8 mouse cellular contexts compared by ENCODE assay signal in the genomic region with DNA sequence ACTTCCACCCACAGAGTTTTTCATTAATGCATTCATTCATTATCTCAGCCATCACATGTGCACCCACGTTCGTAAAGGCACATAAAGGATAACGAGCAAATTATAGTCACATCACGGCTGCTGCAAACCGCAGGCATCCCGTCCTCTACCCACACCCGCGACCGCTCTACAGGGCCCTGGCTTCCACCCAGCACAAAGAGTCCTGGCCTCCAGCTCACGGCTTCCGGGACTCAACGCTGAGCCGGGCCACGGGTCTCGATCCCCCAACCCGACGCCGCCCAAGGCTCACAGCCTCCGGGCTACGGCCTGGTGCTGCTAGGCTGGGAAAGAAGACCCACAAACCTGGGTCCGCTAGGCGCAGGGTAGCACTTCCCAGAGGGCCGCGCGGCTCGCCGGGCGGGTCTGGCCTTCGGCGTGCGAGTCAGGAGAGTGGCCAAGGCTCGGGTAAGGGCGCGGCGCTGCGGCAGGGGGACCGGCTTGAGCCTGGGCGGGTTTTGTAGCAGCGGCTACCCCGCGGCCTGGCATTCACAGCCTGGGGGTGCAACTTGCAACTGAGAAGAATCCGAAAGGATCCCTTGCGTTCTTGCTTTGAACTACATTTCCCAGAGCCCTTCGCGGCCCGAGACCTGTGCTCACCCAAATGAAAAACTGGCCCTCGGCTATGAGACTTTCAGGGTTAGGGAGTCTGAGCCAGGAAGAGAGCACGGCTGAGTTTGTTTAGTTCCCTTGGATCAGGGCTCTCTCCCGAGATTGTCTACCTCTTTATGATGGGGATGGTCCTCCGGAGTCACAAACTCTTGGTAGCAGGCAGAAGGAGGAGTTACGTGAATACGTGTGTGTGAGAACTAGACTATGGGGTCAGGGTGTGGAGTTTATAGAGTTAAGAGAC. TPM values are rescaled to one million over a fixed set of nuclear protein-coding genes. Genes with fewer than 3 reads are reported as not detected.
DNase-seq lines count a peak whose midpoint lies in the region; ATAC-seq and TF ChIP-seq lines count a peak whose summit lies in the region.

A gene (minus strand): TSS at position 577 of the 889 bp plus-strand sequence.

- peak; percentile 90; the same call in 1 of the 2 replicates for ATAC-seq in cerebellum, adult (ENCODE audit: insufficient number of reproducible peaks, low FRiP score, low TSS enrichment)
- peak; percentile 95 for ATAC-seq in forebrain, embryonic 13.5 days
- peak; percentile 90 for ATAC-seq in liver, postnatal 0 days
- ATAC-seq in neural tube, embryonic 14.5 days (ENCODE audit: low read depth), result peak; percentile 89

- TF ChIP-seq CTCF in ES-Bruce4 (IDR thresholded peaks at IDR 0.05; ENCODE audit: low read depth, low read length), result no peak
- TF ChIP-seq CTCF in liver, postnatal 0 days (IDR thresholded peaks at IDR 0.05; ENCODE audit: low read depth), result peak; percentile 6; the same call in 1 of the 2 replicates

- H3K4me1 ChIP-seq in ES-Bruce4 (ENCODE audit: control insufficient read depth, insufficient read depth, low read length), result no peaks in the 10 kb centered on the region
- H3K4me1 ChIP-seq in forebrain, embryonic 13.5 days, result peaks cover 15% of the 10 kb centered on the region
- H3K4me1 ChIP-seq in liver, postnatal 0 days (ENCODE audit: insufficient read depth), result peaks cover 6% of the 10 kb centered on the region; the same call in 1 of the 2 replicates
- H3K4me1 ChIP-seq in neural tube, embryonic 14.5 days (ENCODE audit: control insufficient read depth, insufficient read depth, low read length), result no peaks in the 10 kb centered on the region

- H3K27me3 ChIP-seq in ES-Bruce4 (ENCODE audit: control insufficient read depth, insufficient read depth, low read length, poor library complexity, severe bottlenecking), result no peaks in the 10 kb centered on the region
- H3K27me3 ChIP-seq in forebrain, embryonic 13.5 days, result no peaks in the 10 kb centered on the region
- no peaks in the 10 kb centered on the region for H3K27me3 ChIP-seq in liver, postnatal 0 days (ENCODE audit: insufficient read depth, low read length)
- H3K27me3 ChIP-seq in neural tube, embryonic 14.5 days (ENCODE audit: control insufficient read depth, insufficient read depth, low read length), result no peaks in the 10 kb centered on the region

- WGBS in forebrain, embryonic 13.5 days, result under 1% methylated on average over 52 of the region's 52 CpGs
- WGBS in large intestine, adult 2 months, result under 1% methylated on average over 52 of the region's 52 CpGs
- under 1% methylated on average over 52 of the region's 52 CpGs for WGBS in liver, postnatal 0 days (ENCODE audit: insufficient replicate concordance)
- WGBS in neural tube, embryonic 14.5 days, result 1% methylated on average over 52 of the region's 52 CpGs

- H3K9me3 ChIP-seq in ES-Bruce4 (replicated peaks; ENCODE audit: control insufficient read depth, insufficient read depth, low read length, poor library complexity, severe bottlenecking), result no peaks in the 10 kb centered on the region
- no peaks in the 10 kb centered on the region for H3K9me3 ChIP-seq in forebrain, embryonic 13.5 days (replicated peaks)
- no peaks in the 10 kb centered on the region for H3K9me3 ChIP-seq in liver, postnatal 0 days (ENCODE audit: low read length)
- no peaks in the 10 kb centered on the region for H3K9me3 ChIP-seq in neural tube, embryonic 14.5 days (ENCODE audit: control insufficient read depth, low read length)

- intact Hi-C loops in heart, postnatal 10 days (cut with DNase I), result loop anchor here (1.0 to 5.0 kb wide), 4 partner anchors 21 to 49 kb away; a partner anchor contains a TSS

- TF ChIP-seq POLR2A in ES-Bruce4 (IDR thresholded peaks at IDR 0.05; ENCODE audit: insufficient read depth, low read length), result no peak

- H3K36me3 ChIP-seq in ES-Bruce4 (ENCODE audit: control insufficient read depth, insufficient read depth, low read length, poor library complexity, severe bottlenecking), result no peaks in the 10 kb centered on the region; the same call in 1 of the 2 replicates
- peaks cover 21% of the 10 kb centered on the region for H3K36me3 ChIP-seq in forebrain, embryonic 13.5 days (ENCODE audit: poor library complexity, severe bottlenecking)
- no peaks in the 10 kb centered on the region; the same call in 1 of the 2 replicates for H3K36me3 ChIP-seq in liver, postnatal 0 days (replicated peaks; ENCODE audit: insufficient read depth, low read length)
- no peaks in the 10 kb centered on the region; the same call in 1 of the 2 replicates for H3K36me3 ChIP-seq in neural tube, embryonic 14.5 days (ENCODE audit: control insufficient read depth, insufficient read depth, low read length)

- H3K27ac ChIP-seq in ES-Bruce4 (ENCODE audit: insufficient read depth, low read length), result peak within 1 kb of the TSS; percentile 54
- H3K27ac ChIP-seq in forebrain, embryonic 13.5 days, result peak within 1 kb of the TSS; percentile 95
- H3K27ac ChIP-seq in liver, postnatal 0 days (ENCODE audit: low read depth), result peak within 1 kb of the TSS; percentile 85
- peak within 1 kb of the TSS; percentile 94 for H3K27ac ChIP-seq in neural tube, embryonic 14.5 days (ENCODE audit: low read depth, low read length)

- TF ChIP-seq EP300 in ES-Bruce4 (IDR thresholded peaks at IDR 0.05; ENCODE audit: insufficient read depth, low read depth, low read length), result no peak
- TF ChIP-seq EP300 in liver, postnatal 0 days (IDR thresholded peaks at IDR 0.05; ENCODE audit: low read depth), result no peak

- peak within 1 kb of the TSS; percentile 44 for H3K9ac ChIP-seq in ES-Bruce4 (ENCODE audit: low read depth, poor library complexity, severe bottlenecking)
- H3K9ac ChIP-seq in forebrain, embryonic 13.5 days, result peak within 1 kb of the TSS; percentile 91
- peak within 1 kb of the TSS; percentile 80 for H3K9ac ChIP-seq in liver, postnatal 0 days (replicated peaks)
- peak within 1 kb of the TSS; percentile 85 for H3K9ac ChIP-seq in neural tube, embryonic 14.5 days (replicated peaks; ENCODE audit: low read depth, low read length)

- peak within 1 kb of the TSS; percentile 66 for H3K4me2 ChIP-seq in forebrain, embryonic 13.5 days
- peak within 1 kb of the TSS; percentile 75 for H3K4me2 ChIP-seq in liver, postnatal 0 days (ENCODE audit: low read depth, low read length)
- peak within 1 kb of the TSS; percentile 48 for H3K4me2 ChIP-seq in neural tube, embryonic 14.5 days (ENCODE audit: low read depth, low read length)

- DNase-seq in heart, postnatal 10 days, result peak; percentile 85 to 87
- peak; percentile 66 for DNase-seq in large intestine, adult 2 months (ENCODE audit: low read depth, low spot score)
- peak; percentile 84 for DNase-seq in liver, postnatal 0 days
- peak; percentile 82 for DNase-seq in testis, postnatal 10 days (ENCODE audit: low spot score)

- peak within 1 kb of the TSS; percentile 89 for H3K4me3 ChIP-seq in ES-Bruce4 (ENCODE audit: low read depth, low read length)
- peak within 1 kb of the TSS; percentile 77 for H3K4me3 ChIP-seq in forebrain, embryonic 13.5 days
- H3K4me3 ChIP-seq in liver, postnatal 0 days (ENCODE audit: low read depth, low read length), result peak within 1 kb of the TSS; percentile 65
- peak within 1 kb of the TSS; percentile 59 for H3K4me3 ChIP-seq in neural tube, embryonic 14.5 days (ENCODE audit: low read depth, low read length)

RNA-seq across cellular contexts. Expression of the gene that starts here (rescaled TPM):
- 19.6 and 19.7 TPM in 2 replicates for polyA plus RNA-seq in ES-Bruce4 (2011; ENCODE audit: insufficient read depth, insufficient read length, low read depth, missing spikeins)
- 16.6 TPM in 2 replicates for polyA plus RNA-seq in forebrain, embryonic 13.5 days (2015; fragmentation: Nextera tagmentation; extraction: Ambion mirVana)
- 1 to 10 TPM; 8.3 to 8.9 TPM for total RNA-seq in heart, postnatal 10 days (2021)
- polyA plus RNA-seq in large intestine, adult 2 months (2012; rRNA removed), result 1.2 and 1.7 TPM in 2 replicates
- polyA plus RNA-seq in liver, postnatal 0 days (2015; fragmentation: Nextera tagmentation; extraction: Ambion mirVana), result 1.1 and 1.8 TPM in 2 replicates
- 21.2 and 25.3 TPM in 2 replicates for polyA plus RNA-seq in neural tube, embryonic 14.5 days (2014; fragmentation: Nextera tagmentation; extraction: Ambion mirVana)

Comparison
In these comparisons a context has a peak if more than half of its experiments do, and no peak if none do; other contexts are left out.
1. Peak in every context shown above with its lines: DNase-seq, ATAC-seq, H3K4me3 ChIP-seq and H3K27ac ChIP-seq.